Comparison of ENCODE assay signal across 22 mouse cellular contexts in the genomic region with DNA sequence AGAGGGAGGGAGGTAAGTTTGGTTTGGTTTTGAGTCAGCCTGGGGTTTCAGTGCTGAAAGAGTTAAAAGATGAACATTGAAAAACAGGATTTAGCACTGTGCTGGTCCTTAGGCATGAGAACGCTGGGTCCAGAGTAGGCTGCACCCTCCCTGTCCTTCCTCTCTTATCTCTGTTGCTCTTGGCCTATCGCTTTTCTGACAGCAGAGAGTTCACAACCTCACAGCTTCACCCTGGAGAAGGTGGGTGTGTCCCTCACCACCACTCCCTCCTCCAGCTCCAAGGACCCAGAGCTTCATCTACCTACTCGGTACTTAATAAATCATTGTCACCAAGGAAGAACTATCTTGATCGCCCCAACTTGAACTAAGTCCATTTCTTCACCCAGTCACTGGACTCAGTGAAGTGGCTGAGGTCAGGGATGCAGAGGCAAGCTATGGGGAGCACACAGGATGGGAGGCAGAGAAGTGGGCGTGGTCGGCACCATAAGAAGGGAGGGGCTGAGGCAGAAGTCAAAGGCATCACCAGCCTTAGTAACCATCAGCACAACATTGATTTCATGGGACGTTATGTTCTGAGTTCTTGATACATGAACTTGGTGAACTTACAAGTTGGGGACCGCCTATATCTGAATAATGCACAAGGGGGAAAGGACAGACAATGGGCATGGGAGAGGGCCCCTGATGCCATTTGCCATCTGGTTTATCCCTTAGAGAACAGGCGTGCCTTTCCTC.
DNase-seq lines count a peak whose midpoint lies in the region; ATAC-seq and TF ChIP-seq lines count a peak whose summit lies in the region.
"Had no signal": no experiment of that assay in that cellular context is flagged by ENCODE, and none has a peak within 500 bp of the region (broad histone marks: within the 10 kb centered on the region; RNA-seq: fewer than 3 reads in every experiment).

No protein-coding gene starts in this region.

- intact Hi-C loops in heart, postnatal 36 days (cut with DNase I) = no loop called here

- no peaks in the 10 kb centered on the region for H3K4me1 ChIP-seq in heart, embryonic 14.5 days (ENCODE audit: control insufficient read depth in 2 of 2, insufficient read depth in 2 of 2, low read length in 2 of 2)
- peaks cover 0 to 34% of the 10 kb centered on the region in 2 experiments; a peak in 2 of 4 replicates for H3K4me1 ChIP-seq in CH12.LX (ENCODE audit: control insufficient read depth in 1 of 2, insufficient read depth in 2 of 2)
- H3K4me1 ChIP-seq in stomach, embryonic 14.5 days (ENCODE audit: control insufficient read depth, insufficient read depth, low read length) = no peaks in the 10 kb centered on the region

- H3K4me3 ChIP-seq in heart, embryonic 14.5 days (ENCODE audit: control insufficient read depth in 1 of 2, insufficient read depth in 1 of 2, low read depth in 1 of 2, low read length in 2 of 2) = no peak overlapping the region
- no peak overlapping the region for H3K4me3 ChIP-seq in CH12.LX (replicated peaks in 1 of 3; ENCODE audit: low read depth in 2 of 3, low read length in 2 of 3, poor library complexity in 1 of 3)
- H3K4me3 ChIP-seq in stomach, embryonic 14.5 days (ENCODE audit: low read depth, low read length) = no peak overlapping the region
- H3K4me3 ChIP-seq: gastrocnemius, adult 2 months; heart, adult 2 months; heart, embryonic 10.5 days; heart, embryonic 15.5 days had no signal

- dilution Hi-C loops in CH12.LX (cut with MboI; ENCODE audit: extremely low pct_ligation_motif_present, extremely low pct_unique_long_range_greater_than_20kb, low sequenced_read_pairs) = no loop called here

- 0 out of 2 replicates have a peak, but pooled peaks have one; percentile 43 for ATAC-seq in heart, embryonic 14.5 days (ENCODE audit: insufficient number of reproducible peaks, insufficient read depth, low FRiP score, low read depth)
- ATAC-seq in stomach, embryonic 14.5 days (ENCODE audit: insufficient number of reproducible peaks, insufficient read depth, low FRiP score, low read depth) = peak; percentile 61; the same call in 1 of the 2 replicates
- ATAC-seq: forebrain, embryonic 14.5 days; forebrain, postnatal 0 days; hindbrain, postnatal 0 days; inflammation-experienced regulatory T-cells, adult 6 months had no signal

- no peak overlapping the region for H3K9ac ChIP-seq in heart, embryonic 14.5 days (ENCODE audit: low read length)
- H3K9ac ChIP-seq in CH12.LX (ENCODE audit: insufficient read depth, low read depth) = no peak overlapping the region
- H3K9ac ChIP-seq in stomach, embryonic 14.5 days (replicated peaks; ENCODE audit: low read depth, low read length) = no peak overlapping the region
- H3K9ac ChIP-seq: forebrain, postnatal 0 days; heart, embryonic 15.5 days; hindbrain, embryonic 14.5 days had no signal

- no peak for TF ChIP-seq RAD21 in CH12.LX (IDR thresholded peaks at IDR 0.05; ENCODE audit: low read depth, low read length)

- no peak for TF ChIP-seq CTCF in CH12.LX (conservative IDR thresholded peaks at IDR 0.05 in 1 of 2, IDR thresholded peaks at IDR 0.05 in 1 of 2; ENCODE audit: low read depth in 2 of 2, low read length in 2 of 2)

- in situ Hi-C loops in CH12.LX (cut with MboI; ENCODE audit: low pct_ligation_motif_present, low pct_unique_long_range_greater_than_20kb, low sequenced_read_pairs) = no loop called here

- no peaks in the 10 kb centered on the region for H3K36me3 ChIP-seq in heart, embryonic 14.5 days (ENCODE audit: control insufficient read depth, insufficient read depth, low read length)
- H3K36me3 ChIP-seq in CH12.LX (replicated peaks in 1 of 2; ENCODE audit: control insufficient read depth in 1 of 2, insufficient read depth in 1 of 2, low read length in 1 of 2) = no peaks in the 10 kb centered on the region
- no peaks in the 10 kb centered on the region for H3K36me3 ChIP-seq in stomach, embryonic 14.5 days (ENCODE audit: control insufficient read depth, insufficient read depth, low read length)
- H3K36me3 ChIP-seq: heart, embryonic 10.5 days; heart, embryonic 15.5 days had no signal

- H3K4me2 ChIP-seq in heart, embryonic 14.5 days (ENCODE audit: low read length) = no peak overlapping the region
- no peak overlapping the region for H3K4me2 ChIP-seq in CH12.LX (ENCODE audit: insufficient read depth, low read depth, poor library complexity, severe bottlenecking)
- no peak overlapping the region for H3K4me2 ChIP-seq in stomach, embryonic 14.5 days (replicated peaks; ENCODE audit: low read depth, low read length)
- H3K4me2 ChIP-seq: heart, embryonic 15.5 days; hindbrain, embryonic 14.5 days had no signal

- no peaks in the 10 kb centered on the region for H3K27me3 ChIP-seq in heart, embryonic 14.5 days (ENCODE audit: control insufficient read depth, insufficient read depth, low read length)
- H3K27me3 ChIP-seq in CH12.LX (replicated peaks) = no peaks in the 10 kb centered on the region
- H3K27me3 ChIP-seq in stomach, embryonic 14.5 days (ENCODE audit: control insufficient read depth, insufficient read depth, low read length) = no peaks in the 10 kb centered on the region
- H3K27me3 ChIP-seq: heart, embryonic 15.5 days had no signal

- no peak for TF ChIP-seq POLR2A in CH12.LX (IDR thresholded peaks at IDR 0.05; ENCODE audit: low read depth, low read length)

- DNase-seq in heart, postnatal 36 days = no peak
- DNase-seq in 3T3-L1 (ENCODE audit: low read depth, low spot score) (peak; percentile 5), CH12.LX (ENCODE audit: extremely low read depth) (no peak)
- DNase-seq in ovary, postnatal 10 days (ENCODE audit: low spot score) = no peak
- DNase-seq in B cell, adult 2 months = no peak
- DNase-seq: cerebellum, adult 18-20 months; cerebellum, adult 9-10 months; cerebellum, postnatal 14 days; forebrain, postnatal 0 days; gastrocnemius, adult 2 months; gastrocnemius, postnatal 14 days; kidney, adult 11 months; kidney, adult 8-10 months had no signal

- TF ChIP-seq EP300 in CH12.LX (IDR thresholded peaks at IDR 0.05; ENCODE audit: low read length) = no peak

- H3K27ac ChIP-seq in heart, embryonic 14.5 days (replicated peaks in 1 of 2; ENCODE audit: control insufficient read depth in 1 of 2, insufficient read depth in 1 of 2, low read depth in 2 of 2, low read length in 2 of 2) = no peak overlapping the region
- H3K27ac ChIP-seq in CH12.LX (ENCODE audit: insufficient read depth, low read depth) = no peak overlapping the region
- no peak overlapping the region for H3K27ac ChIP-seq in stomach, embryonic 14.5 days (ENCODE audit: low read length)
- H3K27ac ChIP-seq: gastrocnemius, adult 2 months; heart, adult 2 months; heart, embryonic 10.5 days; heart, embryonic 15.5 days; hindbrain, embryonic 14.5 days; hindbrain, postnatal 0 days had no signal

- WGBS in heart, embryonic 14.5 days = 55% methylated on average over 9 of the region's 9 CpGs
- WGBS in stomach, embryonic 14.5 days = 67% methylated on average over 9 of the region's 9 CpGs

- H3K79me2 ChIP-seq in CH12.LX (replicated peaks; ENCODE audit: control insufficient read depth, extremely low read depth, insufficient read depth, poor library complexity, severe bottlenecking) = no peaks in the 10 kb centered on the region

- no peaks in the 10 kb centered on the region for H3K9me3 ChIP-seq in heart, embryonic 14.5 days (ENCODE audit: control insufficient read depth, low read length)
- no peaks in the 10 kb centered on the region for H3K9me3 ChIP-seq in CH12.LX (replicated peaks; ENCODE audit: low read length)
- H3K9me3 ChIP-seq in stomach, embryonic 14.5 days (ENCODE audit: control insufficient read depth, low read depth, low read length) = no peaks in the 10 kb centered on the region
- H3K9me3 ChIP-seq: heart, embryonic 10.5 days; heart, embryonic 15.5 days had no signal

TF ChIP-seq in CH12.LX, 34 proteins besides CTCF, POLR2A, EP300 and RAD21:
- TF ChIP-seq PAX5 (IDR thresholded peaks at IDR 0.05; ENCODE audit: low read length) = no peak
- TF ChIP-seq ZKSCAN1 (IDR thresholded peaks at IDR 0.05; ENCODE audit: borderline replicate concordance, low read depth, low read length) = no peak
- TF ChIP-seq ZNF384 (IDR thresholded peaks at IDR 0.05; ENCODE audit: low read depth, low read length) = peak; percentile 50
- TF ChIP-seq CHD1 (IDR thresholded peaks at IDR 0.05; ENCODE audit: low read depth, low read length) = no peak
- TF ChIP-seq USF2 (conservative IDR thresholded peaks at IDR 0.05; ENCODE audit: low read depth, low read length) = no peak
- TF ChIP-seq JUND (conservative IDR thresholded peaks at IDR 0.05; ENCODE audit: low read depth, low read length) = peak; percentile 31; the same call in 1 of the 2 replicates
- TF ChIP-seq ETS1 (conservative IDR thresholded peaks at IDR 0.05; ENCODE audit: low read depth, low read length) = no peak
- TF ChIP-seq KAT2A (IDR thresholded peaks at IDR 0.05; ENCODE audit: insufficient replicate concordance, low read length) = no peak
- TF ChIP-seq CHD2 (IDR thresholded peaks at IDR 0.05; ENCODE audit: low read length) = no peak
- no peak for TF ChIP-seq NRF1 (IDR thresholded peaks at IDR 0.05; ENCODE audit: low read depth, low read length)
- TF ChIP-seq TBP (conservative IDR thresholded peaks at IDR 0.05; ENCODE audit: low read depth, low read length) = no peak
- TF ChIP-seq RCOR1 (conservative IDR thresholded peaks at IDR 0.05; ENCODE audit: low read depth, low read length) = no peak
- no peak for TF ChIP-seq E2F4 (IDR thresholded peaks at IDR 0.05; ENCODE audit: insufficient replicate concordance, low read depth, low read length)
- no peak for TF ChIP-seq ELF1 (IDR thresholded peaks at IDR 0.05; ENCODE audit: low read depth, low read length)
TF ChIP-seq in CH12.LX: peak in this region for 2.
